ENCODE assay signal across 10 mouse cellular contexts in the genomic region with DNA sequence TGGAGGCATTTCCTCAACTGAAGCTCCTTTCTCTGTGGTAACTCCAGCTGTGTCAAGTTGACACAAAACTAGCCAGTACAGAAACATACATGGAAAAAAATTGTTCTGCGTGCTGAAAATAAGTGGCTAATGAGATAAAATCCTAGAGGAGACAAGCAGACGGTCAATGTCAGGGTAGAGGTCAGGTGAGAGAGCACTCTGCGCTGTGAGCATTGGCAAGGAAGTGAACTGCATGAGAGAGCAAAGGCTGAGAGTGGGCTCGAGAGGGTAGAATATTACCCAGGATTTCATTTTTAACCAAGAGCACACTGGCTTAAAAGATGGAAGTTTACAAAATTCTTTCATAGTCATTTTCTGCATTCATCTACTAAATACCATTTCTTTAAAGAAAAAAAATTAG.
"Had no signal": no experiment of that assay in that cellular context is flagged by ENCODE, and none has a peak within 500 bp of the region (broad histone marks: within the 10 kb centered on the region; RNA-seq: fewer than 3 reads in every experiment).

No protein-coding gene starts in this region.

- H3K4me2 ChIP-seq: limb, embryonic 15.5 days; midbrain, embryonic 13.5 days; neural tube, embryonic 12.5 days had no signal

- DNase-seq: layer of hippocampus, adult 9-11 months; layer of hippocampus, postnatal 36 days; lung, adult 18-20 months; thymus, postnatal 4 days had no signal

- H3K9me3 ChIP-seq: limb, embryonic 15.5 days; midbrain, embryonic 13.5 days; neural tube, embryonic 12.5 days had no signal

- H3K27ac ChIP-seq: kidney, postnatal 0 days; limb, embryonic 15.5 days; liver, embryonic 14.5 days; midbrain, embryonic 13.5 days; neural tube, embryonic 12.5 days had no signal

- H3K36me3 ChIP-seq: limb, embryonic 15.5 days; midbrain, embryonic 13.5 days; neural tube, embryonic 12.5 days had no signal

- H3K4me1 ChIP-seq: limb, embryonic 15.5 days; midbrain, embryonic 13.5 days; neural tube, embryonic 12.5 days had no signal

- H3K27me3 ChIP-seq: limb, embryonic 15.5 days; midbrain, embryonic 13.5 days; neural tube, embryonic 12.5 days had no signal

- ATAC-seq: hindbrain, embryonic 16.5 days; midbrain, embryonic 13.5 days had no signal

- H3K4me3 ChIP-seq: limb, embryonic 15.5 days; midbrain, embryonic 13.5 days; neural tube, embryonic 12.5 days had no signal

- H3K9ac ChIP-seq: limb, embryonic 15.5 days; liver, embryonic 14.5 days; midbrain, embryonic 13.5 days; neural tube, embryonic 12.5 days had no signal
